Mouse (Mus musculus): ENCODE measurements around the gene Tfcp2. TPM values are rescaled to one million over a fixed set of nuclear protein-coding genes. Genes with fewer than 3 reads are reported as not detected.

The Tfcp2 gene
- 4.6 and 8.1 TPM in 2 replicates for polyA plus RNA-seq (2012; rRNA removed)

GRCm38 (mm10) chr15:100551326-100552307 lies at the start of gene Tfcp2:
TSS of gene Tfcp2 (minus strand) at chr15:100552008.

DNA sequence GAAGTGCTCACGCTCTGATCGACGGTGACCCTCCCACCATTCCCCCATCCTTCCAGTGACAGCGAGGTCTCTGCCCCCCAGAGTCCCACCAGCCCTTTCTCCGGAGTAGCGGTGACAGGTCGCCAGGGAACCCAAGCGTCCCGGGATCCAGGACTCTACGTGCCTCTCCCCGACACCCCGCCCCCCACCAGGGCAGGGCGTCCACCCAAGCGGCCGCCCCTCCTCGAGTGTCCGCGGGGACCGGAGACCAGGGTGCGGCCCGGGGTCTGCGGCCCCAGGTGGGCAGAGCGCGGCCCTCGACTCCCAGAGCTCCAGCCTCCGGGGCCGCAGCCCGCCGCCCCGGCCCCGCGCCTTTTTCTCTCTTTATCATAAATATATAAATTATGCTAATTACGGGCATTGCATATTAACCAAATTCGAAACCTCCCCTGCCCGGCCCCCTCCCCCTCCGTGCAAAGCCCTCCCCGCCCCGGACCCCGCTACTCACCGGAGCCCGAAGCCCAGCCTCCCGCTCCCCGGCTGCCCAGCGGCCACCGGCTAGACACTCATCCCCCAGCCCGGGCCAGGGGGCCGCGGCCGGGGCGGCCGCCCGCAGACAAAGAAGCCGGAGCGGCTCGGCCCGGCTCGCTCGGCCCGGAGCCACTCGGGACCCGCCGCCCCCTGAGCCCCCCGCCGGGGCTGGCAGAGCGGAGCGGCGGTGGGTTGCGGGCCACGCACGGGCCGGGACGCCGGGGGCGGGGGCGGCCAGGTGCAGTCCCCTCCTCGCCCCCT lies 47.7 kb upstream of the Tfcp2 start, which contains the start of gene Pou6f1:
TSS of gene Pou6f1 (minus strand) at position 709 of the 771 bp plus-strand sequence.

GRCm38 (mm10) chr15:100495102-100495501 lies 56.7 kb downstream of the Tfcp2 start, which contains the start of gene Csrnp2:
TSS of gene Csrnp2 (minus strand) at chr15:100495488.

GRCm38 (mm10) chr15:100468295-100469188 lies 83.3 kb downstream of the Tfcp2 start, which contains the start of gene Letmd1:
TSS of gene Letmd1 (plus strand) at chr15:100469023.

Other genes with a start within 250 kb of the Tfcp2 start
- 83.1 and 83.6 TPM in 2 replicates for gene Mettl7a1, start 247.9 kb downstream of the Tfcp2 start, polyA plus RNA-seq (2012; rRNA removed)
- 2.6 and 3.4 TPM in 2 replicates for gene Mettl7a3, start 217.1 kb downstream of the Tfcp2 start, polyA plus RNA-seq (2012; rRNA removed)
- gene Methig1, start 198.9 kb downstream of the Tfcp2 start, polyA plus RNA-seq (2012; rRNA removed) = 1.4 and 2.2 TPM in 2 replicates
- 9.7 and 18.0 TPM in 2 replicates for gene Mettl7a2, start 198.8 kb downstream of the Tfcp2 start, polyA plus RNA-seq (2012; rRNA removed)
- gene Higd1c, start 187.5 kb downstream of the Tfcp2 start, polyA plus RNA-seq (2012; rRNA removed) = not detected in 2 replicates
- 0.07 TPM in 1 of 2 replicates, not detected in the other for gene Gm5475, start 129.9 kb downstream of the Tfcp2 start, polyA plus RNA-seq (2012; rRNA removed)
- gene Slc11a2, start 126.9 kb downstream of the Tfcp2 start, polyA plus RNA-seq (2012; rRNA removed) = 33.4 and 40.0 TPM in 2 replicates
- gene Letmd1, start 83.0 kb downstream of the Tfcp2 start, polyA plus RNA-seq (2012; rRNA removed) = 41.4 and 44.8 TPM in 2 replicates
- 2.1 and 2.4 TPM in 2 replicates for gene Csrnp2, start 56.5 kb downstream of the Tfcp2 start, polyA plus RNA-seq (2012; rRNA removed)
- gene Pou6f1, start 48.0 kb upstream of the Tfcp2 start, polyA plus RNA-seq (2012; rRNA removed) = 11.7 and 16.0 TPM in 2 replicates
- 669 and 1,069 TPM in 2 replicates for gene Dazap2, start 63.3 kb upstream of the Tfcp2 start, polyA plus RNA-seq (2012; rRNA removed)
- 557 and 585 TPM in 2 replicates for gene Smagp, start 84.9 kb upstream of the Tfcp2 start, polyA plus RNA-seq (2012; rRNA removed)
- 3.6 and 4.2 TPM in 2 replicates for gene Bin2, start 117.5 kb upstream of the Tfcp2 start, polyA plus RNA-seq (2012; rRNA removed)
- gene Cela1, start 135.9 kb upstream of the Tfcp2 start, polyA plus RNA-seq (2012; rRNA removed) = 515 and 2,945 TPM in 2 replicates
- 40.0 and 45.2 TPM in 2 replicates for gene Galnt6, start 177.4 kb upstream of the Tfcp2 start, polyA plus RNA-seq (2012; rRNA removed)
- 1.2 and 1.4 TPM in 2 replicates for gene Slc4a8, start 209.7 kb upstream of the Tfcp2 start, polyA plus RNA-seq (2012; rRNA removed)

Measured in colon, adult 2 months (tissue).